In the genomic region with DNA sequence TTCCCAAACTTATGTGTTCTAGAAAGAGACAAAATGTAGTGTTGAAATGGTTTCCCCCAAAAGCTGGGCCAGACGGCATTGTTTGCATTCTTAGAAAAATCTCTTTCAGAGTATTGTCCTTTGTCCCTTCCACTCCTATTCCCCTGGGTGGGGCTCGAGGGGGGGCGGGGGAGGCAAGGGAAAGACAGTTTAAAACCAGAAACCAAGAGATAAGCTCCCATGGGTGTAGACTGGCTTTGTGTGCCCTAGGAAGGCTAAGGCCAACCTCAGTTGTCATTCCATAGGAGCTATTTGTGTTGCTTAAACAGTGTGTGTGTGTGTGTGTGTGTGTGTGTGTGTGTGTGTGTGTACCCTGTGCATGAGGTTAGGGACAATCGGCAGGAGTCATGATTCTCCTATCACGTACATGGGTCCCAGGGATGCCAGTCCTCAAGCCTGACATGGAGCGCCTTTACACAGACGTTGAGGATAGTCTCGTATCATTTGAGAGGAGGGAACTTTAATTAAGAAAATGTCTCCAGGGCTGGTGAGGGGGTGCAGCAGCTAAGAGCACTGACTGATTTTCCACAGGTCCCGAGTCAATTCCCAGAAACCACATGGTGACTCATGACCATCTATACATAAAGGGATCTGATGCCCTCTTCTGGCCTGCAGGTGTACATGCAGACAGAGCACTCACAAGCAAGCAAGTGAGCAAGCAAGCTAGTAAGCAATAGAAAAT, we compare ENCODE assay signal across 9 mouse cellular contexts. TPM values are rescaled to one million over a fixed set of nuclear protein-coding genes. Genes with fewer than 3 reads are reported as not detected.
DNase-seq lines count a peak whose midpoint lies in the region; ATAC-seq lines count a peak whose summit lies in the region.
"Had no signal": no experiment of that assay in that cellular context is flagged by ENCODE, and none has a peak within 500 bp of the region (broad histone marks: within the 10 kb centered on the region; RNA-seq: fewer than 3 reads in every experiment).

No protein-coding gene starts in this region.

- no peaks in the 10 kb centered on the region for H3K4me1 ChIP-seq in neural tube, embryonic 11.5 days (ENCODE audit: control insufficient read depth, insufficient read depth, low read length)

- H3K36me3 ChIP-seq in neural tube, embryonic 11.5 days (ENCODE audit: control insufficient read depth, insufficient read depth, low read length): no peaks in the 10 kb centered on the region

- H3K9me3 ChIP-seq in neural tube, embryonic 11.5 days (ENCODE audit: control insufficient read depth, low read length): no peaks in the 10 kb centered on the region

- ATAC-seq in neural tube, embryonic 11.5 days (ENCODE audit: insufficient read depth, low FRiP score, low TSS enrichment): no peak

- peak; percentile 21 for DNase-seq in thymus, postnatal 0 days (ENCODE audit: low spot score)
- DNase-seq in thymus, postnatal 25 days: no peak
- peak; percentile 25 for DNase-seq in cerebellum, adult 11-12 months
- peak; percentile 29 to 41 for DNase-seq in frontal cortex, postnatal 10 days (ENCODE audit: low spot score in 2 of 2)
- DNase-seq in kidney, adult 18-20 months: peak; percentile 40
- DNase-seq in left cerebral cortex, postnatal 36 days (ENCODE audit: low spot score in 2 of 2): peak; percentile 31 to 46
- peak; percentile 35 for DNase-seq in neural tube, embryonic 11.5 days (ENCODE audit: low spot score)
- DNase-seq in thymus, postnatal 10 days (ENCODE audit: low spot score in 2 of 2): no peak

- no peaks in the 10 kb centered on the region for H3K27me3 ChIP-seq in neural tube, embryonic 11.5 days (ENCODE audit: control insufficient read depth, insufficient read depth, low read length)

- H3K4me2 ChIP-seq in neural tube, embryonic 11.5 days (ENCODE audit: low read depth): no peak overlapping the region

- H3K27ac ChIP-seq in neural tube, embryonic 11.5 days (ENCODE audit: low read depth, low read length): no peak overlapping the region

- 60% methylated on average over 9 of the region's 9 CpGs for WGBS in neural tube, embryonic 11.5 days

- no peak overlapping the region for H3K4me3 ChIP-seq in neural tube, embryonic 11.5 days (ENCODE audit: low read depth, low read length)

- intact Hi-C loops in left cerebral cortex, postnatal 36 days (cut with DNase I): loop anchor here (5.0 kb wide), 1 partner anchor 111 kb away; no protein-coding TSS in a partner anchor

- no peak overlapping the region for H3K9ac ChIP-seq in neural tube, embryonic 11.5 days (ENCODE audit: low read length)

RNA-seq across cellular contexts. Expression of gene Smurf1, which starts 22.9 kb away (rescaled TPM):
- 7.7 and 10.0 TPM in 2 replicates for polyA plus RNA-seq in thymus, postnatal 0 days (2015; fragmentation: Nextera tagmentation; extraction: Ambion mirVana)
- total RNA-seq in left cerebral cortex, postnatal 36 days (2021): 10 to 100 TPM; 34.6 to 37.2 TPM
- polyA plus RNA-seq in neural tube, embryonic 11.5 days (2014; fragmentation: Nextera tagmentation; extraction: Ambion mirVana): 19.6 and 21.3 TPM in 2 replicates

RNA-seq across cellular contexts. Expression of gene Gm4871, which starts 44.1 kb away (rescaled TPM):
- not detected in 2 replicates for polyA plus RNA-seq in thymus, postnatal 0 days (2015; fragmentation: Nextera tagmentation; extraction: Ambion mirVana)
- not detected for total RNA-seq in left cerebral cortex, postnatal 36 days (2021)
- polyA plus RNA-seq in neural tube, embryonic 11.5 days (2014; fragmentation: Nextera tagmentation; extraction: Ambion mirVana): not detected in 2 replicates
- total RNA-seq: gastrocnemius, postnatal 36 days had no signal

RNA-seq across cellular contexts. Expression of gene 1700018F24Rik, which starts 54.3 kb away (rescaled TPM):
- polyA plus RNA-seq in thymus, postnatal 0 days (2015; fragmentation: Nextera tagmentation; extraction: Ambion mirVana): 0.22 TPM in 1 of 2 replicates, not detected in the other
- total RNA-seq in left cerebral cortex, postnatal 36 days (2021): not detected
- not detected in 2 replicates for polyA plus RNA-seq in neural tube, embryonic 11.5 days (2014; fragmentation: Nextera tagmentation; extraction: Ambion mirVana)
- total RNA-seq: gastrocnemius, postnatal 36 days had no signal

Comparison
In these comparisons a context has a peak if more than half of its experiments do, and no peak if none do; other contexts are left out.
1. DNase-seq: peak in thymus, postnatal 0 days (single experiment), cerebellum, adult 11-12 months (single experiment), frontal cortex, postnatal 10 days (2 of 2), kidney, adult 18-20 months (single experiment), left cerebral cortex, postnatal 36 days (2 of 2) and neural tube, embryonic 11.5 days (single experiment); none in thymus, postnatal 25 days (single experiment) and thymus, postnatal 10 days (0 of 2).